ENCODE assay signal across 14 mouse cellular contexts in the genomic region with DNA sequence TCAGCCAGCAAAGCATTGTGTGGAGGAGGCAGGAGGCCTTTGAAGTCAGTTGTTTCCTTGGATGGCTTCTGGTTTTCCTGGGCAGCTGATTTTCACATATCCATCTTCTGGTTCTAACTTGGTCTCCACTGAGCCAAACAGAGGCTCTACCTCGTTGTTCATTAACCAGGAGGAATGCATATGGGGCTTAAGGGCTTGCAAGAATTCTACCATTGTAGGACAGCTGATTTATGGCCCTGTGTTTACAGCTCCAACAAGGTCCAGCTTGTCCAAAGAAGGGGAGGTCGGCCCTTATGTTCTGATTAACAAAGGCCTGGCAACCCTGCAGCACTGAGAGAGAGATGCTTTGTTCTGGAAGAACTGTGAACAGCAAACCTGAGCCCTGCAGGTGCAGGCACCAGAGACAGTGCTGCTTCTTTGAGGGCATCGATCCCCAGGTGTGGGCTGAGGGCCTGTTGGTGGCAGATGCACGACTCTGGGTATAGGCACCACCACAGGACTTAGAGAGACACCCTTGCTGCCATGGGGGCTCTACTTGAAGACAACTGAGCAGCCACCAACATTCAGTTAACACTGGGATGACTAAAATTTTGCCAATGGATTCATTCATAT.
DNase-seq lines count a peak whose midpoint lies in the region; ATAC-seq and TF ChIP-seq lines count a peak whose summit lies in the region.
"Had no signal": no experiment of that assay in that cellular context is flagged by ENCODE, and none has a peak within 500 bp of the region (broad histone marks: within the 10 kb centered on the region; RNA-seq: fewer than 3 reads in every experiment).

No protein-coding gene starts in this region.

- no peak overlapping the region for H3K4me2 ChIP-seq in stomach, embryonic 14.5 days (replicated peaks; ENCODE audit: low read depth, low read length)
- H3K4me2 ChIP-seq in stomach, postnatal 0 days (replicated peaks; ENCODE audit: low read depth) = no peak overlapping the region
- H3K4me2 ChIP-seq in neural tube, embryonic 15.5 days = no peak overlapping the region
- H3K4me2 ChIP-seq: heart, embryonic 15.5 days; liver, embryonic 11.5 days; midbrain, embryonic 15.5 days had no signal

- H3K4me1 ChIP-seq in stomach, embryonic 14.5 days (ENCODE audit: control insufficient read depth, insufficient read depth, low read length) = no peaks in the 10 kb centered on the region
- H3K4me1 ChIP-seq in stomach, postnatal 0 days (replicated peaks; ENCODE audit: control insufficient read depth, insufficient read depth) = no peaks in the 10 kb centered on the region
- no peaks in the 10 kb centered on the region for H3K4me1 ChIP-seq in neural tube, embryonic 15.5 days
- H3K4me1 ChIP-seq: heart, embryonic 15.5 days; midbrain, embryonic 15.5 days had no signal

- peak overlapping the region; percentile 67; the same call in 1 of the 2 replicates for H3K27ac ChIP-seq in stomach, embryonic 14.5 days (ENCODE audit: low read length)
- no peak overlapping the region for H3K27ac ChIP-seq in stomach, postnatal 0 days (replicated peaks)
- no peak overlapping the region for H3K27ac ChIP-seq in neural tube, embryonic 15.5 days (replicated peaks)
- H3K27ac ChIP-seq: heart, embryonic 15.5 days; hindbrain, postnatal 0 days; midbrain, embryonic 15.5 days had no signal

- TF ChIP-seq EP300 in stomach, postnatal 0 days (optimal IDR thresholded peaks at IDR 0.05) = no peak

- H3K27me3 ChIP-seq in stomach, embryonic 14.5 days (ENCODE audit: control insufficient read depth, insufficient read depth, low read length) = no peaks in the 10 kb centered on the region
- no peaks in the 10 kb centered on the region for H3K27me3 ChIP-seq in stomach, postnatal 0 days (ENCODE audit: control insufficient read depth, insufficient read depth, low read length)
- H3K27me3 ChIP-seq in neural tube, embryonic 15.5 days (replicated peaks) = no peaks in the 10 kb centered on the region
- H3K27me3 ChIP-seq: midbrain, embryonic 15.5 days had no signal

- 0 out of 2 replicates have a peak overlapping the region, but pooled peaks have one; percentile 10 for H3K9ac ChIP-seq in stomach, embryonic 14.5 days (replicated peaks; ENCODE audit: low read depth, low read length)
- H3K9ac ChIP-seq in stomach, postnatal 0 days (ENCODE audit: low read length) = no peak overlapping the region
- H3K9ac ChIP-seq in neural tube, embryonic 15.5 days (replicated peaks) = no peak overlapping the region
- H3K9ac ChIP-seq: heart, embryonic 15.5 days; midbrain, embryonic 15.5 days had no signal

- H3K4me3 ChIP-seq in stomach, embryonic 14.5 days (ENCODE audit: low read depth, low read length) = no peak overlapping the region
- no peak overlapping the region for H3K4me3 ChIP-seq in stomach, postnatal 0 days (ENCODE audit: low read depth, low read length)
- H3K4me3 ChIP-seq in neural tube, embryonic 15.5 days (replicated peaks) = no peak overlapping the region
- H3K4me3 ChIP-seq: erythroblast, embryonic 14.5 days; heart, embryonic 15.5 days; midbrain, embryonic 15.5 days had no signal

- no peak for DNase-seq in stomach, postnatal 0 days (ENCODE audit: low spot score)
- DNase-seq in kidney, adult 11 months = peak; percentile 58
- DNase-seq in kidney, postnatal 14 days = peak; percentile 64
- DNase-seq in frontal cortex, postnatal 14 days (ENCODE audit: low spot score in 2 of 2) = no peak
- no peak for DNase-seq in cerebellum, postnatal 25 days
- DNase-seq: adrenal gland, postnatal 36 days; lung, postnatal 36 days had no signal

- H3K9me3 ChIP-seq in stomach, embryonic 14.5 days (ENCODE audit: control insufficient read depth, low read depth, low read length) = no peaks in the 10 kb centered on the region
- no peaks in the 10 kb centered on the region for H3K9me3 ChIP-seq in stomach, postnatal 0 days (ENCODE audit: control insufficient read depth, low read length)
- no peaks in the 10 kb centered on the region for H3K9me3 ChIP-seq in neural tube, embryonic 15.5 days (replicated peaks)
- H3K9me3 ChIP-seq: heart, embryonic 15.5 days; midbrain, embryonic 15.5 days had no signal

- 34% methylated on average over 4 of the region's 4 CpGs for WGBS in stomach, embryonic 14.5 days
- WGBS in stomach, postnatal 0 days = 33% methylated on average over 4 of the region's 4 CpGs
- WGBS in neural tube, embryonic 15.5 days = 8% methylated on average over 4 of the region's 4 CpGs

- ATAC-seq in stomach, embryonic 14.5 days (ENCODE audit: insufficient number of reproducible peaks, insufficient read depth, low FRiP score, low read depth) = peak; percentile 82
- no peak for ATAC-seq in stomach, postnatal 0 days (ENCODE audit: low FRiP score, low TSS enrichment)
- ATAC-seq in neural tube, embryonic 15.5 days (ENCODE audit: low FRiP score) = no peak
- ATAC-seq: hindbrain, postnatal 0 days; midbrain, embryonic 15.5 days had no signal

- TF ChIP-seq CTCF in stomach, postnatal 0 days (IDR thresholded peaks at IDR 0.05; ENCODE audit: low read depth) = no peak

- H3K36me3 ChIP-seq in stomach, embryonic 14.5 days (ENCODE audit: control insufficient read depth, insufficient read depth, low read length) = no peaks in the 10 kb centered on the region
- no peaks in the 10 kb centered on the region for H3K36me3 ChIP-seq in stomach, postnatal 0 days (ENCODE audit: control insufficient read depth, insufficient read depth, low read length)
- no peaks in the 10 kb centered on the region for H3K36me3 ChIP-seq in neural tube, embryonic 15.5 days
- H3K36me3 ChIP-seq: heart, embryonic 15.5 days; midbrain, embryonic 15.5 days had no signal

Comparison
In these comparisons a context has a peak if more than half of its experiments do, and no peak if none do; other contexts are left out.
1. DNase-seq: peak in kidney, adult 11 months (single experiment) and kidney, postnatal 14 days (single experiment); none in stomach, postnatal 0 days (single experiment), frontal cortex, postnatal 14 days (0 of 2) and cerebellum, postnatal 25 days (0 of 2).